Comparison of ENCODE assay signal across 8 mouse cellular contexts in the genomic region with DNA sequence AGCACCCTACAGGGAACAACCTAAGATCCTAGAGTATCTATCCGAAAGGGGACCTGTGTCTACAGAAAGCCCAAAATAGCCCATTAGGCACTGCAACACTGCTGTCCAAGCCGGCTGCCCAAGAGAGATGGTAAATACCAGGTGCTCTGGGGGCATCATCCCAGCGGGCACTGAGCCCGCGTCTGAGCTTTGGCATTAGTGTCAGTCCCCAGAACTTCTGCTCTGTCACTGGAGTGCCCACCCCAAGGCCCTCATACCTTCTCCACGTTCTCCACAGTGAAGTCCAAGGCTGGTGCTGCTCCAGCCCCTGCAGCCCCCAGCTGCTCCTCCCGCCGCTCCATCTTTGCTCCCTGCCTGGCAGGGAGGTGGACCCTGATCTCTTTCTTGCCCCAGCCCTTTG. TPM values are rescaled to one million over a fixed set of nuclear protein-coding genes. Genes with fewer than 3 reads are reported as not detected.
A peak's percentile ranks its signal among the peaks of the same experiment; 100 is the strongest.
DNase-seq lines count a peak whose midpoint lies in the region; ATAC-seq and TF ChIP-seq lines count a peak whose summit lies in the region.

No protein-coding gene starts in this region.

- H3K27ac ChIP-seq in kidney, postnatal 0 days = no peak overlapping the region
- peak overlapping the region; percentile 82; the same call in 1 of the 2 replicates for H3K27ac ChIP-seq in liver, embryonic 16.5 days (ENCODE audit: low read length)

- peak overlapping the region; percentile 100 for H3K4me2 ChIP-seq in kidney, postnatal 0 days (ENCODE audit: low read length)
- H3K4me2 ChIP-seq in liver, embryonic 16.5 days (ENCODE audit: low read depth, low read length) = peak overlapping the region; percentile 94

- H3K4me1 ChIP-seq in kidney, postnatal 0 days (replicated peaks; ENCODE audit: insufficient read depth, low read length) = peaks cover 16% of the 10 kb centered on the region
- peaks cover 28% of the 10 kb centered on the region for H3K4me1 ChIP-seq in liver, embryonic 16.5 days (ENCODE audit: control insufficient read depth, low read depth, low read length)

- H3K36me3 ChIP-seq in kidney, postnatal 0 days (ENCODE audit: insufficient read depth, low read length) = peaks cover 8% of the 10 kb centered on the region; the same call in 1 of the 2 replicates
- H3K36me3 ChIP-seq in liver, embryonic 16.5 days (ENCODE audit: control insufficient read depth, insufficient read depth) = peaks cover 10% of the 10 kb centered on the region

- peak overlapping the region; percentile 78 for H3K4me3 ChIP-seq in kidney, postnatal 0 days (replicated peaks; ENCODE audit: low read depth, low read length)
- H3K4me3 ChIP-seq in liver, embryonic 16.5 days (ENCODE audit: low read depth, low read length) = peak overlapping the region; percentile 87

- WGBS in kidney, postnatal 0 days = 14% methylated on average over 8 of the region's 8 CpGs
- 17% methylated on average over 8 of the region's 8 CpGs for WGBS in liver, embryonic 16.5 days (ENCODE audit: insufficient replicate concordance)

- TF ChIP-seq CTCF in kidney, postnatal 0 days (IDR thresholded peaks at IDR 0.05; ENCODE audit: low read depth) = no peak

- H3K9ac ChIP-seq in kidney, postnatal 0 days (ENCODE audit: low read depth, low read length) = peak overlapping the region; percentile 88
- peak overlapping the region; percentile 91 for H3K9ac ChIP-seq in liver, embryonic 16.5 days (ENCODE audit: low read depth, low read length)

- ATAC-seq in kidney, postnatal 0 days (replicated peaks; ENCODE audit: low FRiP score, low read depth) = 0 out of 2 replicates have a peak, but pooled peaks have one; percentile 3
- ATAC-seq in liver, embryonic 16.5 days (ENCODE audit: low read depth) = no peak

- no peaks in the 10 kb centered on the region for H3K9me3 ChIP-seq in kidney, postnatal 0 days (replicated peaks; ENCODE audit: low read length)
- no peaks in the 10 kb centered on the region for H3K9me3 ChIP-seq in liver, embryonic 16.5 days (replicated peaks; ENCODE audit: control insufficient read depth, low read length)

- DNase-seq in kidney, postnatal 0 days (ENCODE audit: low spot score) = no peak
- no peak for DNase-seq in kidney, postnatal 36 days
- DNase-seq in cerebellum, adult 8-10 months = peak; percentile 55
- peak; percentile 82 for DNase-seq in gastrocnemius, postnatal 25 days
- no peak for DNase-seq in adipocyte (ENCODE audit: low spot score)
- no peak for DNase-seq in thymus, adult 18-20 months
- no peak for DNase-seq in ovary, postnatal 14 days (ENCODE audit: low spot score)

- no peaks in the 10 kb centered on the region for H3K27me3 ChIP-seq in kidney, postnatal 0 days (ENCODE audit: insufficient read depth, low read length)
- H3K27me3 ChIP-seq in liver, embryonic 16.5 days (ENCODE audit: control insufficient read depth, insufficient read depth, low read depth, low read length) = no peaks in the 10 kb centered on the region

RNA-seq across cellular contexts. Expression of gene Ipo13, which starts 0.8 kb away (rescaled TPM):
- polyA plus RNA-seq in kidney, postnatal 0 days (2015; fragmentation: Nextera tagmentation; extraction: Ambion mirVana) = 27.9 and 31.5 TPM in 2 replicates
- 100 to 1,000 TPM; 218 TPM for total RNA-seq in gastrocnemius, postnatal 25 days (2021)
- 17.4 and 17.5 TPM in 2 replicates for polyA plus RNA-seq in liver, embryonic 16.5 days (2015; fragmentation: Nextera tagmentation; extraction: Ambion mirVana)

RNA-seq across cellular contexts. Expression of gene Artn, which starts 15.5 kb away (rescaled TPM):
- 2.6 and 2.8 TPM in 2 replicates for polyA plus RNA-seq in kidney, postnatal 0 days (2015; fragmentation: Nextera tagmentation; extraction: Ambion mirVana)
- total RNA-seq in gastrocnemius, postnatal 25 days (2021) = under 1 TPM; 0.18 to 0.48 TPM
- 2.2 and 2.3 TPM in 2 replicates for polyA plus RNA-seq in liver, embryonic 16.5 days (2015; fragmentation: Nextera tagmentation; extraction: Ambion mirVana)

RNA-seq across cellular contexts. Expression of gene Dph2, which starts 22.2 kb away (rescaled TPM):
- polyA plus RNA-seq in kidney, postnatal 0 days (2015; fragmentation: Nextera tagmentation; extraction: Ambion mirVana) = 12.5 and 14.2 TPM in 2 replicates
- 1 to 10 TPM; 3.3 to 3.4 TPM for total RNA-seq in gastrocnemius, postnatal 25 days (2021)
- polyA plus RNA-seq in liver, embryonic 16.5 days (2015; fragmentation: Nextera tagmentation; extraction: Ambion mirVana) = 5.1 and 5.8 TPM in 2 replicates

RNA-seq across cellular contexts. Expression of gene Atp6v0b, which starts 26.9 kb away (rescaled TPM):
- 374 and 379 TPM in 2 replicates for polyA plus RNA-seq in kidney, postnatal 0 days (2015; fragmentation: Nextera tagmentation; extraction: Ambion mirVana)
- 10 to 100 TPM; 72.1 to 75.9 TPM for total RNA-seq in gastrocnemius, postnatal 25 days (2021)
- polyA plus RNA-seq in liver, embryonic 16.5 days (2015; fragmentation: Nextera tagmentation; extraction: Ambion mirVana) = 160 and 165 TPM in 2 replicates

RNA-seq across cellular contexts. Expression of gene B4galt2, which starts 30.7 kb away (rescaled TPM):
- 17.1 and 18.2 TPM in 2 replicates for polyA plus RNA-seq in kidney, postnatal 0 days (2015; fragmentation: Nextera tagmentation; extraction: Ambion mirVana)
- 1 to 10 TPM; 2.6 to 3.5 TPM for total RNA-seq in gastrocnemius, postnatal 25 days (2021)
- polyA plus RNA-seq in liver, embryonic 16.5 days (2015; fragmentation: Nextera tagmentation; extraction: Ambion mirVana) = 0.76 and 1.3 TPM in 2 replicates

Comparison
In these comparisons a context has a peak if more than half of its experiments do, and no peak if none do; other contexts are left out.
1. DNase-seq: peak in cerebellum, adult 8-10 months (single experiment) and gastrocnemius, postnatal 25 days (single experiment); none in kidney, postnatal 0 days (single experiment), kidney, postnatal 36 days (0 of 2), adipocyte (single experiment), thymus, adult 18-20 months (0 of 2) and ovary, postnatal 14 days (single experiment).